Mouse (Mus musculus) spleen, adult 2 months (tissue): ENCODE measurements around the gene Fam234b.

ENCODE experiments used
- CTCF ChIP-seq: fragments of 200-500 bp; IDR thresholded peaks from 2 replicates; pipeline ENCODE4 v1.5.1; 2011; ENCODE audit warnings: mild to moderate bottlenecking, inconsistent platforms; ENCODE audit not compliant: insufficient read depth, insufficient read length, insufficient replicate concordance; ENCODE audit errors: extremely low read depth
- POLR2A ChIP-seq: fragments of 200-500 bp; IDR thresholded peaks from 2 replicates; pipeline ENCODE4 v1.6.1; 2011; ENCODE audit warnings: low read depth, low read length, inconsistent platforms

DNA sequence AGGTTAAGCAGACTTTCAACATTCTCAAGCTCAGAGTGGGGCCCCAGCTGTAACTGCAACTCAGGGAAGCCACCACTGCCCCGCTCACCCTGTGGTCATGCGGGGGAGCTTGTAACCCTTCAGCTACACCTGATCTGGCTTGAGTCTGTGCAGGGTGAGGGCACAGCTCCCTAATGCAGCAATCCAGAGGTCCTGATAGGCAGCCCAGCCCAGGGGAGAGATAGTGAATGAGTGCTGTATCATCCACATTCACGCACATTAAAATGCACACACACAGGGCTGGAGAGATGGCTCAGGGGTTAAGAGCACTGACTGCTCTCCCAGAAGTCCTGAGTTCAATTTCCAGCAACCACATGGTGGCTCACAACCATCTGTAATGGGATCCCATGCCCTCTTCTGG, 19.2 kb upstream of the Fam234b start:
- TF ChIP-seq POLR2A (no peak), CTCF (no peak)
